Mouse (Mus musculus) midbrain, embryonic 14.5 days (tissue): ENCODE data around the gene Plekha6. TPM values are rescaled to one million over a fixed set of nuclear protein-coding genes. Genes with fewer than 3 reads are reported as not detected.

Experiments
- ATAC-seq: fragments of 200-750 bp; cut with Nextera tagmentation; 2 replicates; pipeline ENCODE4 v1.8.0; 2017; ENCODE audit warnings: moderate number of reproducible peaks, moderate library complexity; ENCODE audit not compliant: low FRiP score, low TSS enrichment
- DNase-seq: peaks from one replicate; pipeline ENCODE4 v3.0.0-alpha.2; 2015
- H3K27ac ChIP-seq: fragments of 300-500 bp; sonication (generic); replicated peaks from 2 replicates; pipeline ENCODE4 v1.5.1; 2014; ENCODE audit warnings: mild to moderate bottlenecking, low read depth, low read length, moderate library complexity
- H3K27me3 ChIP-seq: fragments of 300-500 bp; sonication (generic); 2 replicates; pipeline ENCODE4 v1.6.1; 2014; ENCODE audit warnings: low read length, control low read depth, mixed read lengths; ENCODE audit not compliant: control insufficient read depth, insufficient read depth
- H3K36me3 ChIP-seq: fragments of 300-500 bp; sonication (generic); 2 replicates; pipeline ENCODE4 v1.6.1; 2014; ENCODE audit warnings: low read length, control low read depth; ENCODE audit not compliant: control insufficient read depth, insufficient read depth
- H3K4me1 ChIP-seq: fragments of 300-500 bp; sonication (generic); 2 replicates; pipeline ENCODE4 v1.6.1; 2014; ENCODE audit warnings: mild to moderate bottlenecking, antibody characterized with exemption, low read length, control low read depth; ENCODE audit not compliant: control insufficient read depth, insufficient read depth
- H3K4me2 ChIP-seq: fragments of 300-500 bp; sonication (generic); 2 replicates; pipeline ENCODE4 v1.6.1; 2014; ENCODE audit warnings: mild to moderate bottlenecking, low read length, moderate library complexity
- H3K4me3 ChIP-seq: fragments of 300-500 bp; sonication (generic); replicated peaks from 2 replicates; pipeline ENCODE4 v1.5.1; 2014; ENCODE audit warnings: low read depth, low read length
- H3K9ac ChIP-seq: fragments of 300-500 bp; sonication (generic); replicated peaks from 2 replicates; pipeline ENCODE4 v1.6.1; 2014; ENCODE audit warnings: mild to moderate bottlenecking, low read length, moderate library complexity
- H3K9me3 ChIP-seq: fragments of 300-500 bp; sonication (generic); 2 replicates; pipeline ENCODE4 v1.6.1; 2016; ENCODE audit warnings: low read length, control low read depth, mixed read lengths; ENCODE audit not compliant: control insufficient read depth
- WGBS: fragments of 180-500 bp; shearing (Covaris S2); extraction: QIAGEN DNeasy Blood & Tissue Kit; methylation state at CpG from one replicate; pipeline ENCODE4 v1.1.7; 2014; 5-methylcytosine and 5-hydroxymethylcytosine counted together
- polyA plus RNA-seq: library from polyadenylated mRNA; unstranded; fragments of >200 nt; fragmentation: Nextera tagmentation; extraction: Ambion mirVana; gene quantifications from 2 replicates; pipeline ENCODE4 v1.2.1, GENCODE M21; 2014

Gene Plekha6
- polyA plus RNA-seq, 1 experiment from 2014 or later: 25.4 TPM

GRCm38 (mm10) chr1:133265114-133265766 lies 101.2 kb downstream of the Plekha6 start:
- Histone ChIP-seq H3K4me3 (no peak overlapping the region), H3K27me3 (no peaks in the 10 kb centered on the region), H3K9me3 (no peaks in the 10 kb centered on the region), H3K9ac (no peak overlapping the region), H3K36me3 (peaks cover 60% of the 10 kb centered on the region), H3K27ac (no peak overlapping the region), H3K4me2 (no peak overlapping the region), H3K4me1 (peaks cover 20% of the 10 kb centered on the region)
- ATAC-seq (no peak), DNase-seq (no peak)
- WGBS: 74% methylated on average over 11 of the region's 11 CpGs

- WGBS: 38% methylated on average over 3 of the region's 3 CpGs
Observed at GRCm38 (mm10) chr1:133267094-133267493, 103.1 kb downstream of the Plekha6 start.

GRCm38 (mm10) chr1:133267813-133268492 lies 103.9 kb downstream of the Plekha6 start:
- WGBS: 9% methylated on average over 10 of the region's 10 CpGs
- peak; percentile 72; the same call in 1 of the 2 replicates for ATAC-seq
- Histone ChIP-seq H3K4me3 (no peak overlapping the region), H3K27ac (peak overlapping the region; percentile 72), H3K9ac (peak overlapping the region; percentile 39), H3K36me3 (peaks cover 70% of the 10 kb centered on the region), H3K4me2 (no peak overlapping the region), H3K27me3 (no peaks in the 10 kb centered on the region), H3K4me1 (peaks cover 20% of the 10 kb centered on the region), H3K9me3 (no peaks in the 10 kb centered on the region)
- DNase-seq: peak; percentile 66

More at GRCm38 (mm10) chr1:133267094-133267493, 103.1 kb downstream of the Plekha6 start:
- H3K4me2 ChIP-seq: no peak overlapping the region
- H3K9ac ChIP-seq: no peak overlapping the region; the same call in 1 of the 2 replicates
- DNase-seq: no peak
- H3K9me3 ChIP-seq: no peaks in the 10 kb centered on the region
- no peak for ATAC-seq
- peaks cover 20% of the 10 kb centered on the region for H3K4me1 ChIP-seq
- no peak overlapping the region for H3K4me3 ChIP-seq
- H3K36me3 ChIP-seq: peaks cover 70% of the 10 kb centered on the region
- no peaks in the 10 kb centered on the region for H3K27me3 ChIP-seq
- H3K27ac ChIP-seq: peak overlapping the region; percentile 72

- DNase-seq (no peak), ATAC-seq (peak; percentile 55; the same call in 1 of the 2 replicates)
- Histone ChIP-seq H3K4me1 (peaks cover 20% of the 10 kb centered on the region), H3K4me3 (no peak overlapping the region), H3K9ac (peak overlapping the region; percentile 39; the same call in 1 of the 2 replicates), H3K9me3 (no peaks in the 10 kb centered on the region), H3K4me2 (no peak overlapping the region), H3K36me3 (peaks cover 70% of the 10 kb centered on the region), H3K27me3 (no peaks in the 10 kb centered on the region), H3K27ac (peak overlapping the region; percentile 72)
- WGBS: 69% methylated on average over 3 of the region's 3 CpGs
Observed at GRCm38 (mm10) chr1:133268503-133268902, 104.5 kb downstream of the Plekha6 start.

GRCm38 (mm10) chr1:133270336-133270735 lies 106.3 kb downstream of the Plekha6 start:
- H3K36me3 ChIP-seq: peaks cover 72% of the 10 kb centered on the region
- DNase-seq (no peak), ATAC-seq (no peak)
- no peak overlapping the region for H3K9ac ChIP-seq
- H3K4me2 ChIP-seq: no peak overlapping the region
- no peaks in the 10 kb centered on the region for H3K27me3 ChIP-seq
- no peaks in the 10 kb centered on the region for H3K9me3 ChIP-seq
- H3K4me1 ChIP-seq: peaks cover 20% of the 10 kb centered on the region
- H3K4me3 ChIP-seq: no peak overlapping the region
- 0 out of 2 replicates have a peak overlapping the region, but pooled peaks have one; percentile 1 for H3K27ac ChIP-seq
- 53% methylated on average over 6 of the region's 6 CpGs for WGBS

GRCm38 (mm10) chr1:133274163-133274562 lies 110.2 kb downstream of the Plekha6 start:
- no peak for ATAC-seq
- Histone ChIP-seq H3K4me2 (no peak overlapping the region), H3K4me1 (no peaks in the 10 kb centered on the region), H3K27me3 (no peaks in the 10 kb centered on the region), H3K36me3 (peaks cover 77% of the 10 kb centered on the region), H3K27ac (no peak overlapping the region), H3K4me3 (no peak overlapping the region), H3K9me3 (no peaks in the 10 kb centered on the region), H3K9ac (no peak overlapping the region)
- WGBS: 92% methylated on average over 19 of the region's 19 CpGs
- no peak for DNase-seq

GRCm38 (mm10) chr1:133276983-133277382 lies 113.0 kb downstream of the Plekha6 start:
- H3K27me3 ChIP-seq: no peaks in the 10 kb centered on the region
- 69% methylated on average over 5 of the region's 5 CpGs for WGBS
- ATAC-seq: no peak
- no peaks in the 10 kb centered on the region for H3K9me3 ChIP-seq
- no peak for DNase-seq
- H3K4me1 ChIP-seq: no peaks in the 10 kb centered on the region
- no peak overlapping the region for H3K9ac ChIP-seq
- H3K36me3 ChIP-seq: peaks cover 79% of the 10 kb centered on the region
- H3K4me2 ChIP-seq: no peak overlapping the region
- H3K4me3 ChIP-seq: no peak overlapping the region
- H3K27ac ChIP-seq: no peak overlapping the region

GRCm38 (mm10) chr1:133278539-133278938 lies 114.5 kb downstream of the Plekha6 start:
- H3K4me2 ChIP-seq: no peak overlapping the region
- no peak overlapping the region for H3K9ac ChIP-seq
- peaks cover 76% of the 10 kb centered on the region for H3K36me3 ChIP-seq
- no peaks in the 10 kb centered on the region for H3K9me3 ChIP-seq
- no peaks in the 10 kb centered on the region for H3K27me3 ChIP-seq
- 75% methylated on average over 6 of the region's 6 CpGs for WGBS
- ATAC-seq (no peak), DNase-seq (no peak)
- no peaks in the 10 kb centered on the region for H3K4me1 ChIP-seq
- H3K27ac ChIP-seq: 0 out of 2 replicates have a peak overlapping the region, but pooled peaks have one; percentile 52
- no peak overlapping the region for H3K4me3 ChIP-seq
